Mouse (Mus musculus) heart, embryonic 10.5 days (tissue): ENCODE data around the gene Zmym4. TPM values are rescaled to one million over a fixed set of nuclear protein-coding genes. Genes with fewer than 3 reads are reported as not detected.

Experiments used
- DNase-seq: peaks from one replicate; pipeline ENCODE4 v3.0.0-alpha.2; 2017; ENCODE audit warnings: low spot score
- H3K27ac ChIP-seq: fragments of 300-500 bp; sonication (generic); 2 replicates; pipeline ENCODE4 v1.5.1; 2016; ENCODE audit warnings: mild to moderate bottlenecking
- H3K27me3 ChIP-seq: fragments of 300-500 bp; sonication (generic); 2 replicates; pipeline ENCODE4 v1.6.1; 2016; ENCODE audit warnings: mild to moderate bottlenecking; ENCODE audit not compliant: poor library complexity, insufficient read depth, severe bottlenecking
- H3K36me3 ChIP-seq: fragments of 300-500 bp; sonication (generic); 2 replicates; pipeline ENCODE4 v1.6.1; 2016; ENCODE audit warnings: mild to moderate bottlenecking, moderate library complexity
- H3K4me1 ChIP-seq: fragments of 300-500 bp; sonication (generic); 2 replicates; pipeline ENCODE4 v1.6.1; 2016; ENCODE audit warnings: mild to moderate bottlenecking
- H3K4me3 ChIP-seq: fragments of 300-500 bp; sonication (generic); 2 replicates; pipeline ENCODE4 v1.5.1; 2016; ENCODE audit warnings: mild to moderate bottlenecking, moderate library complexity
- H3K9me3 ChIP-seq: fragments of 300-500 bp; sonication (generic); 2 replicates; pipeline ENCODE4 v1.6.1; 2016; ENCODE audit warnings: mild to moderate bottlenecking, moderate library complexity
- WGBS: fragments of 180-500 bp; shearing (Covaris S2); methylation state at CpG from one replicate; pipeline ENCODE4 v1.1.7; 2016; 5-methylcytosine and 5-hydroxymethylcytosine counted together
- polyA plus RNA-seq: library from polyadenylated mRNA; unstranded; fragments of >200 nt; fragmentation: Nextera tagmentation; extraction: Ambion mirVana; gene quantifications from 2 replicates; pipeline ENCODE4 v1.2.1, GENCODE M21; 2016

Zmym4 gene
- polyA plus RNA-seq, 1 experiment from 2014 or later = 16.3 TPM

GRCm38 (mm10) chr4:126839873-126840272 is 128.1 kb downstream of the Zmym4 start:
- WGBS = 12% methylated on average over 7 of the region's 7 CpGs
- H3K36me3 ChIP-seq = peaks cover 58% of the 10 kb centered on the region

GRCm38 (mm10) chr4:126838799-126839198 is 129.1 kb downstream of the Zmym4 start:
- H3K36me3 ChIP-seq = peaks cover 63% of the 10 kb centered on the region
- 0 out of 2 replicates have a peak, but pooled peaks cover 5% of the 10 kb centered on the region for H3K4me1 ChIP-seq
- H3K27ac ChIP-seq = no peak overlapping the region
- no peak for DNase-seq
- no peaks in the 10 kb centered on the region for H3K9me3 ChIP-seq
- H3K4me3 ChIP-seq = no peak overlapping the region
- 73% methylated on average over 7 of the region's 7 CpGs for WGBS
- no peaks in the 10 kb centered on the region for H3K27me3 ChIP-seq

More at GRCm38 (mm10) chr4:126839873-126840272, 128.1 kb downstream of the Zmym4 start:
- H3K27ac ChIP-seq = no peak overlapping the region
- H3K27me3 ChIP-seq = no peaks in the 10 kb centered on the region
- 0 out of 2 replicates have a peak, but pooled peaks cover 2% of the 10 kb centered on the region for H3K4me1 ChIP-seq
- H3K9me3 ChIP-seq = no peaks in the 10 kb centered on the region
- peak; percentile 83 for DNase-seq
- no peak overlapping the region for H3K4me3 ChIP-seq

DNA sequence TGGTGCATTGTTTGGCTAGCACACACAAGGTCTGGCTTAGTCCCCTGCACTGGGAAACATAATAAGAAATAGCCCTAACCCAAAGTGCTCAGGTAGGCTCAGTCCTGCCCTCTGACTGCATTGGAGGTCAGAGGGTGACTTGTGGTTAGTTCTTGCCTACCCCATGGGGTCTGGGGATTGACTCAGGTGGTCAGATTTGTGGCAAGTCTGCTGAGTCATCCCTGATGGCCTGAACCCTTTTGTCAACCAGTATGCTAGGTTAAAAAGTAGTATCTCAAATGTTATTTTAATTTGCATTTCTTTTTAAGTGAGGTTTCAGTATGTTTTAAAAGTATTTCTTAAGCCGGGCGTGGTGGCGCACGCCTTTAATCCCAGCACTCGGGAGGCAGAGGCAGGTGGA is 136.8 kb downstream of the Zmym4 start:
- H3K4me1 ChIP-seq = 0 out of 2 replicates have a peak, but pooled peaks cover 3% of the 10 kb centered on the region
- no peak overlapping the region for H3K27ac ChIP-seq
- no peak overlapping the region for H3K4me3 ChIP-seq
- no peak for DNase-seq
- peaks cover 45% of the 10 kb centered on the region; the same call in 1 of the 2 replicates for H3K36me3 ChIP-seq
- H3K9me3 ChIP-seq = no peaks in the 10 kb centered on the region
- WGBS = 98% methylated on average over 5 of the region's 5 CpGs
- H3K27me3 ChIP-seq = no peaks in the 10 kb centered on the region

GRCm38 (mm10) chr4:126823917-126824316 is 144.0 kb downstream of the Zmym4 start:
- DNase-seq = no peak
- no peaks in the 10 kb centered on the region for H3K4me1 ChIP-seq
- H3K4me3 ChIP-seq = no peak overlapping the region
- no peaks in the 10 kb centered on the region for H3K27me3 ChIP-seq
- peaks cover 29% of the 10 kb centered on the region for H3K36me3 ChIP-seq
- no peak overlapping the region for H3K27ac ChIP-seq
- 84% methylated on average over 5 of the region's 5 CpGs for WGBS
- H3K9me3 ChIP-seq = no peaks in the 10 kb centered on the region

DNA sequence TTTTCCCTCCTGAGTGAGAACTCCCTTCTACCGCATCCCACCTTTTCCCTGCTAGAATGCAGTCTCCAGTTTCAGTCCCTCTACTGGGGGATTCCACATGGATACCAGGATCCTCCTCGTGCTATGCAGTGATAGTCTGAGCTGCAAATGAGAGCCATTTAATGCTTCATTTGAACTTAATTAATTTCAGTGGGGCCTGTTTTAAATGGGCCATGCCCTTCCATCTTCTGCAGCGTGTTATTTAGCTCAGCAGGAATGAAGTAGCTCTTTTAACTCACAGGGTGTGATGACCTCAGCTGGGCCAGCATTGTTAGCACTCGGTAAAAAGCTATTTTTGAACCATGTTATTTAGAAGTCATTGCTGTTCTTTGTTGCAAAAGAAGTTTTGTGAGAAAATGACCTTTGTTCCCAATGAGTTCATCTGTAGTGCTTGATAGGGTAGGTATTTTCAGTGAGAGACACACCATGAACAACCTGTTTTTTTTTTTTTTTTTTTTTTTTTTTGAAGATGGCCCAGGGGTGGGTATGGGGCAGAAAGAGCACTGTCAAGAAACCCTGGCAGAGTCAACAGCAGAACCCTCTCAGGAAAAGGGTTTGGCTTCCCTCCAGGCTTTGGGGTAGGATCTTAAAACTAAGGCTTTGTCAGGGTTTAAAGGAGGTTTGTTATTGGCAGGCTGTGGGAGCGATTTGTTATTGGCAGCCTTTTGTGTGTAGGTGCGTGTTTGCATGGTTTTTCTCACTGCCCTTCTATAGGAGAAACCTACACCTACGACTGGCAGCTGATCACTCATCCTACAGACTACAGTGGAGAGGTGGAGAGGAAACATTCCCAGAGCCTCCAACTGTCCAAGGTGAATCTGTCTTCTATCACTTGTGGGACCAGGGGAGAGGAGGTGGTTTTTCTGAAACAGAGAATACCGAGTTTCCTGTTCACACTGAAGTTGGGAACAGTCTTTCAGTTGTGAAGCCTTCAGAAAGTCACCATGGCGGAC is 144.7 kb downstream of the Zmym4 start:
- H3K36me3 ChIP-seq = peaks cover 33% of the 10 kb centered on the region
- no peaks in the 10 kb centered on the region for H3K9me3 ChIP-seq
- no peak for DNase-seq
- 76% methylated on average over 9 of the region's 9 CpGs for WGBS
- no peaks in the 10 kb centered on the region for H3K27me3 ChIP-seq
- no peak overlapping the region for H3K27ac ChIP-seq
- no peaks in the 10 kb centered on the region for H3K4me1 ChIP-seq
- no peak overlapping the region for H3K4me3 ChIP-seq

DNA sequence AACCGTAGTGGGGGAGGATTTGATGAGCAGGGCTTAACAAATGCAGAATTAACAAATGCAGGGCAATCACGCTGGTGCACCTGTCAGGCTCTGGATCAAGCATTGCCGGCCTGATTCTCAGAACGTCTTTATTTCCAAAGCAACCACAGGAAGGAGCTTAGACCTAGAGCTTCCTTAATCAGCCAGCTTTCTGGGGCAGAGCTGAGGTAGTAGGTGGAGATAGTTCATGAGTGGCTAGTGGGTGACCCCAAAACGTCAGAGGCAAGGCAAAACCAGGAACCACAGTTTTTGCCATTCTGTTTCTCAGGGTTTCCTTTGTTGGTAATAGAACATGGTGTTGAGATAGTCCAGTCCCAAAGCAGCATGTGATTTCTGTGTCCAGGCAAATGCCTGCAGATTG is 153.1 kb downstream of the Zmym4 start:
- no peak for DNase-seq
- no peak overlapping the region for H3K27ac ChIP-seq
- H3K36me3 ChIP-seq = peaks cover 43% of the 10 kb centered on the region
- H3K4me1 ChIP-seq = no peaks in the 10 kb centered on the region
- H3K4me3 ChIP-seq = no peak overlapping the region
- H3K27me3 ChIP-seq = no peaks in the 10 kb centered on the region
- H3K9me3 ChIP-seq = no peaks in the 10 kb centered on the region
- WGBS = 75% methylated on average over 5 of the region's 5 CpGs

- H3K4me1 ChIP-seq = no peaks in the 10 kb centered on the region
- WGBS = 76% methylated on average over 5 of the region's 5 CpGs
- no peak overlapping the region for H3K27ac ChIP-seq
- peaks cover 40% of the 10 kb centered on the region for H3K36me3 ChIP-seq
- no peak for DNase-seq
- H3K9me3 ChIP-seq = no peaks in the 10 kb centered on the region
- no peak overlapping the region for H3K4me3 ChIP-seq
- H3K27me3 ChIP-seq = no peaks in the 10 kb centered on the region
Observed at GRCm38 (mm10) chr4:126813212-126813611, 154.7 kb downstream of the Zmym4 start.

Other genes with a start within 250 kb of the Zmym4 start
- gene Tfap2e, start 231.9 kb downstream of the Zmym4 start, polyA plus RNA-seq = not detected in 2 replicates
- 27.0 and 31.6 TPM in 2 replicates for gene Ncdn, start 214.7 kb downstream of the Zmym4 start, polyA plus RNA-seq
- 19.8 and 30.4 TPM in 2 replicates for gene AU040320, start 214.6 kb downstream of the Zmym4 start, polyA plus RNA-seq
- 49.1 and 75.9 TPM in 2 replicates for gene Sfpq, start 53.2 kb upstream of the Zmym4 start, polyA plus RNA-seq
- 18.3 and 26.0 TPM in 2 replicates for gene Zmym1, start 93.0 kb upstream of the Zmym4 start, polyA plus RNA-seq
- gene Zmym6, start 109.2 kb upstream of the Zmym4 start, polyA plus RNA-seq = 13.2 and 15.2 TPM in 2 replicates
- 16.4 and 16.5 TPM in 2 replicates for gene Tmem35b, start 155.6 kb upstream of the Zmym4 start, polyA plus RNA-seq
- 0.31 and 0.77 TPM in 2 replicates for gene Dlgap3, start 201.1 kb upstream of the Zmym4 start, polyA plus RNA-seq